Mouse (Mus musculus): ENCODE data around the gene Gm45208. TPM values are rescaled to one million over a fixed set of nuclear protein-coding genes. Genes with fewer than 3 reads are reported as not detected.

The Gm45208 gene
- polyA plus RNA-seq, 1 experiment from 2014 or later = not detected

DNA sequence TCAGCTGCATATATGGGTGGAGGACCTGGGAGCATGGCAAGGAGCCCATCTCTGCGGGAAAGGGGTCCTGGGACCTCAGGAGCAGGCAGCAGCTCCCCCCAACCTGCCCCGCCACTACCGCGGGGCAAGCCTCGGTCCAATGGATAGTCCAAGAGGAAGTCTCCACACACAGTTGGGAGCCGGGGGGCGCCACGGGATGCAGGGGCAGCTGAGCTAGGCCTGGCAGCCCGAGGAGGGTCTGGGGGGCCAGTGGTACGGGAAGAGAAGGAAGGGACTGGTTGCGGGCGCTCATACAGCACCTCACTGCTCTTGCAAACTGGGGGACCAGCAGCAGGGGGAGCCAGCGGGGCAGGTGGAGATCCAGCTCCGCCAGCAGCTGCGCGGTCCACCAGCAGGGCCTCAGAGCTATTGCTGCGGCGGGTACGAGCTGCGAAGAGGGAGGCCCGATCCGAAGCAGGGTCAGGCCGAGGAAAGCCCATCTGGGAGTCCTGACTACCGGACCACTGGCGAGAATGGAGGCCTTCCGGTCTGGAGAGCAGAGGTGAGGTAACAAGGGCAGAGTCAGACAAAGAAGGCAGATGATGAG, 11.6 kb downstream of the Gm45208 start:
- Histone ChIP-seq H3K27ac (replicated peaks; ENCODE audit: low read depth, low read length) (no peak overlapping the region), H3K27me3 (replicated peaks; ENCODE audit: control insufficient read depth, insufficient read depth, low read length) (no peaks in the 10 kb centered on the region), H3K9ac (ENCODE audit: low read depth, low read length) (no peak overlapping the region), H3K9me3 (ENCODE audit: control insufficient read depth, low read length) (no peaks in the 10 kb centered on the region), H3K4me3 (ENCODE audit: low read depth, low read length) (no peak overlapping the region), H3K36me3 (ENCODE audit: control insufficient read depth, insufficient read depth, low read length) (no peaks in the 10 kb centered on the region), H3K4me1 (ENCODE audit: control insufficient read depth, insufficient read depth, low read length) (no peaks in the 10 kb centered on the region), H3K4me2 (ENCODE audit: low read depth, low read length) (no peak overlapping the region)
- WGBS = 31% methylated on average over 21 of the region's 26 CpGs
- DNase-seq (ENCODE audit: low spot score) (peak; percentile 39), ATAC-seq (ENCODE audit: low read depth) (no peak)

GRCm38 (mm10) chrX:7739336-7740081, 17.5 kb downstream of the Gm45208 start:
- Histone ChIP-seq H3K27ac (replicated peaks; ENCODE audit: low read depth, low read length) (0 out of 2 replicates have a peak overlapping the region, but pooled peaks have one; percentile 15), H3K4me2 (ENCODE audit: low read depth, low read length) (peak overlapping the region; percentile 7; the same call in 1 of the 2 replicates), H3K9me3 (ENCODE audit: control insufficient read depth, low read length) (no peaks in the 10 kb centered on the region), H3K36me3 (ENCODE audit: control insufficient read depth, insufficient read depth, low read length) (no peaks in the 10 kb centered on the region), H3K9ac (ENCODE audit: low read depth, low read length) (no peak overlapping the region), H3K4me1 (ENCODE audit: control insufficient read depth, insufficient read depth, low read length) (no peaks in the 10 kb centered on the region), H3K27me3 (replicated peaks; ENCODE audit: control insufficient read depth, insufficient read depth, low read length) (no peaks in the 10 kb centered on the region), H3K4me3 (ENCODE audit: low read depth, low read length) (no peak overlapping the region)
- DNase-seq (ENCODE audit: low spot score) (peak; percentile 64), ATAC-seq (ENCODE audit: low read depth) (peak; percentile 69; the same call in 1 of the 2 replicates)
- WGBS = 69% methylated on average over 12 of the region's 14 CpGs

- ATAC-seq (ENCODE audit: low read depth) = peak; percentile 62
- no peaks in the 10 kb centered on the region for H3K27me3 ChIP-seq (replicated peaks; ENCODE audit: control insufficient read depth, insufficient read depth, low read length)
- H3K4me1 ChIP-seq (ENCODE audit: control insufficient read depth, insufficient read depth, low read length) = no peaks in the 10 kb centered on the region
- H3K4me2 ChIP-seq (ENCODE audit: low read depth, low read length) = peak overlapping the region; percentile 7; the same call in 1 of the 2 replicates
- H3K4me3 ChIP-seq (ENCODE audit: low read depth, low read length) = no peak overlapping the region
- H3K36me3 ChIP-seq (ENCODE audit: control insufficient read depth, insufficient read depth, low read length) = no peaks in the 10 kb centered on the region
- no peaks in the 10 kb centered on the region for H3K9me3 ChIP-seq (ENCODE audit: control insufficient read depth, low read length)
- H3K9ac ChIP-seq (ENCODE audit: low read depth, low read length) = no peak overlapping the region
- peak; percentile 47 for DNase-seq (ENCODE audit: low spot score)
- H3K27ac ChIP-seq (replicated peaks; ENCODE audit: low read depth, low read length) = no peak overlapping the region
- 41% methylated on average over 10 of the region's 10 CpGs for WGBS
Measured at GRCm38 (mm10) chrX:7740082-7740819, 18.2 kb downstream of the Gm45208 start.

- Histone ChIP-seq H3K9me3 (ENCODE audit: control insufficient read depth, low read length) (no peaks in the 10 kb centered on the region), H3K27me3 (replicated peaks; ENCODE audit: control insufficient read depth, insufficient read depth, low read length) (no peaks in the 10 kb centered on the region), H3K4me2 (ENCODE audit: low read depth, low read length) (no peak overlapping the region; the same call in 1 of the 2 replicates), H3K36me3 (ENCODE audit: control insufficient read depth, insufficient read depth, low read length) (no peaks in the 10 kb centered on the region), H3K4me3 (ENCODE audit: low read depth, low read length) (no peak overlapping the region), H3K27ac (replicated peaks; ENCODE audit: low read depth, low read length) (no peak overlapping the region), H3K9ac (ENCODE audit: low read depth, low read length) (no peak overlapping the region), H3K4me1 (ENCODE audit: control insufficient read depth, insufficient read depth, low read length) (no peaks in the 10 kb centered on the region)
- DNase-seq (ENCODE audit: low spot score) = no peak
- 61% methylated on average over 5 of the region's 5 CpGs for WGBS
- ATAC-seq (ENCODE audit: low read depth) = no peak
Measured at GRCm38 (mm10) chrX:7741103-7741502, 19.1 kb downstream of the Gm45208 start.

DNA sequence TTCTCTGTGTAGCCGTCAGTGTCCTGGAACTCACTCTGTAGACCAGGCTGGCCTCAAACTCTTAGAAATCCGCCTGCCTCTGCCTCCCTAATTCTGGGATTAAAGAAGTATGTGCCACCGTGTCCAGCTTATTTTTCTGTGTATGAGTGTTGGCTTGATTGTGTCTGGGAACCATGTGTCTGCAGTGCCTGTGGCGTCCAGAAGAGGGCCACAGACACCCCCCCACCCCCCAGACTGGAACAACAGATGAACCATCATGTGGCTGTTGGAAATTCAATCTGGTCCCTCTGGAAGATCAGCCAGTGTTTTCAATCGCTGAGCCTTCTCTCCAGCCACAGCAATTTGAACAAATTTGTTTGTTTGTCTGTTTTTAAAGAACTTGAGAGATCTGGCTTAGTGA, 21.4 kb downstream of the Gm45208 start:
- H3K27me3 ChIP-seq (replicated peaks; ENCODE audit: control insufficient read depth, insufficient read depth, low read length) = no peaks in the 10 kb centered on the region
- no peak overlapping the region for H3K4me3 ChIP-seq (ENCODE audit: low read depth, low read length)
- WGBS = 52% methylated on average over 5 of the region's 5 CpGs
- DNase-seq (ENCODE audit: low spot score) (no peak), ATAC-seq (ENCODE audit: low read depth) (no peak)
- H3K9ac ChIP-seq (ENCODE audit: low read depth, low read length) = no peak overlapping the region
- no peaks in the 10 kb centered on the region for H3K4me1 ChIP-seq (ENCODE audit: control insufficient read depth, insufficient read depth, low read length)
- H3K27ac ChIP-seq (replicated peaks; ENCODE audit: low read depth, low read length) = no peak overlapping the region
- H3K4me2 ChIP-seq (ENCODE audit: low read depth, low read length) = no peak overlapping the region
- no peaks in the 10 kb centered on the region for H3K36me3 ChIP-seq (ENCODE audit: control insufficient read depth, insufficient read depth, low read length)
- H3K9me3 ChIP-seq (ENCODE audit: control insufficient read depth, low read length) = no peaks in the 10 kb centered on the region

GRCm38 (mm10) chrX:7744940-7745339, 22.9 kb downstream of the Gm45208 start:
- H3K36me3 ChIP-seq (ENCODE audit: control insufficient read depth, insufficient read depth, low read length) = no peaks in the 10 kb centered on the region
- 47% methylated on average over 1 of the region's 1 CpGs for WGBS
- no peaks in the 10 kb centered on the region for H3K9me3 ChIP-seq (ENCODE audit: control insufficient read depth, low read length)
- no peaks in the 10 kb centered on the region for H3K27me3 ChIP-seq (replicated peaks; ENCODE audit: control insufficient read depth, insufficient read depth, low read length)
- H3K4me2 ChIP-seq (ENCODE audit: low read depth, low read length) = no peak overlapping the region
- no peak for DNase-seq (ENCODE audit: low spot score)
- no peak overlapping the region for H3K4me3 ChIP-seq (ENCODE audit: low read depth, low read length)
- H3K27ac ChIP-seq (replicated peaks; ENCODE audit: low read depth, low read length) = no peak overlapping the region
- no peaks in the 10 kb centered on the region for H3K4me1 ChIP-seq (ENCODE audit: control insufficient read depth, insufficient read depth, low read length)
- H3K9ac ChIP-seq (ENCODE audit: low read depth, low read length) = no peak overlapping the region
- ATAC-seq (ENCODE audit: low read depth) = no peak

DNA sequence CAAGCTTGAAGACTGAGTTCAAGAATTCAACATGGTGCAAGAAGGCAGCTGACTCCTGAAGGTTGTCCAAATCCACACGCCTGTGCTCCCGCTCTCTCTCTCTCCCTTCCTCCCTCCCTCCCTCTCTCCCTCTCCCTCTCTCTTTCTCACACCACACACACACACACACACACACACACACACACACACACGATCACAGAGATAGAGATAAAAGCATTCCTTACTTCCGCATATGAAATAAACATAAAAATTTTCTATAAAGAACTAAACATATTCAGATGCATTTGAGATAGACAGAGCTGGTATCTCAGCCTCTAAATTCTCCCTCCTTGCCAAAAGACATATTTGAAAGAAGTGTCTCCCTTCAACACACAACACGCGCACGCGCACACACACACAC, 23.4 kb downstream of the Gm45208 start:
- 86% methylated on average over 8 of the region's 8 CpGs for WGBS
- H3K9me3 ChIP-seq (ENCODE audit: control insufficient read depth, low read length) = no peaks in the 10 kb centered on the region
- H3K4me2 ChIP-seq (ENCODE audit: low read depth, low read length) = no peak overlapping the region
- no peaks in the 10 kb centered on the region for H3K4me1 ChIP-seq (ENCODE audit: control insufficient read depth, insufficient read depth, low read length)
- ATAC-seq (ENCODE audit: low read depth) (no peak), DNase-seq (ENCODE audit: low spot score) (no peak)
- no peak overlapping the region for H3K4me3 ChIP-seq (ENCODE audit: low read depth, low read length)
- H3K36me3 ChIP-seq (ENCODE audit: control insufficient read depth, insufficient read depth, low read length) = no peaks in the 10 kb centered on the region
- no peaks in the 10 kb centered on the region for H3K27me3 ChIP-seq (replicated peaks; ENCODE audit: control insufficient read depth, insufficient read depth, low read length)
- no peak overlapping the region for H3K9ac ChIP-seq (ENCODE audit: low read depth, low read length)
- H3K27ac ChIP-seq (replicated peaks; ENCODE audit: low read depth, low read length) = no peak overlapping the region

GRCm38 (mm10) chrX:7750432-7751116, 28.5 kb downstream of the Gm45208 start, which contains the start of gene Ccdc120:
Gene Ccdc120 (minus strand): TSS chrX:7750905.
- peak within 1 kb of the TSS; percentile 55 for H3K4me2 ChIP-seq (ENCODE audit: low read depth, low read length)
- H3K9me3 ChIP-seq (ENCODE audit: control insufficient read depth, low read length) = no peaks in the 10 kb centered on the region
- H3K27ac ChIP-seq (replicated peaks; ENCODE audit: low read depth, low read length) = no peak within 1 kb of the TSS
- no peaks in the 10 kb centered on the region for H3K27me3 ChIP-seq (replicated peaks; ENCODE audit: control insufficient read depth, insufficient read depth, low read length)
- DNase-seq (ENCODE audit: low spot score) = peak; percentile 95
- peak within 1 kb of the TSS; percentile 63 for H3K4me3 ChIP-seq (ENCODE audit: low read depth, low read length)
- no peaks in the 10 kb centered on the region for H3K36me3 ChIP-seq (ENCODE audit: control insufficient read depth, insufficient read depth, low read length)
- no peaks in the 10 kb centered on the region for H3K4me1 ChIP-seq (ENCODE audit: control insufficient read depth, insufficient read depth, low read length)
- WGBS = 10% methylated on average over 30 of the region's 56 CpGs
- H3K9ac ChIP-seq (ENCODE audit: low read depth, low read length) = peak within 1 kb of the TSS; percentile 69
- ATAC-seq (ENCODE audit: low read depth) = peak; percentile 86
